Mouse (Mus musculus) testis, adult 2 months (tissue): Measurements from ENCODE around the gene Baz1a.

ENCODE experiments used
- CTCF ChIP-seq: fragments of 200-500 bp; IDR thresholded peaks from 2 replicates; pipeline ENCODE4 v1.5.1; 2012; ENCODE audit warnings: low read depth, mild to moderate bottlenecking, inconsistent platforms, low read length, moderate library complexity; ENCODE audit not compliant: control insufficient read depth, insufficient read depth, insufficient replicate concordance
- POLR2A ChIP-seq: fragments of 200-500 bp; IDR thresholded peaks from 2 replicates; pipeline ENCODE4 v1.6.1; 2012; ENCODE audit warnings: low read depth, mild to moderate bottlenecking, inconsistent platforms, low read length, moderate library complexity; ENCODE audit not compliant: control insufficient read depth

- TF ChIP-seq CTCF (no peak), POLR2A (no peak)
Measured at GRCm38 (mm10) chr12:54890426-54890825, 123.7 kb downstream of the Baz1a start.
